Comparison of ENCODE assay signal across 8 mouse cellular contexts in the genomic region with DNA sequence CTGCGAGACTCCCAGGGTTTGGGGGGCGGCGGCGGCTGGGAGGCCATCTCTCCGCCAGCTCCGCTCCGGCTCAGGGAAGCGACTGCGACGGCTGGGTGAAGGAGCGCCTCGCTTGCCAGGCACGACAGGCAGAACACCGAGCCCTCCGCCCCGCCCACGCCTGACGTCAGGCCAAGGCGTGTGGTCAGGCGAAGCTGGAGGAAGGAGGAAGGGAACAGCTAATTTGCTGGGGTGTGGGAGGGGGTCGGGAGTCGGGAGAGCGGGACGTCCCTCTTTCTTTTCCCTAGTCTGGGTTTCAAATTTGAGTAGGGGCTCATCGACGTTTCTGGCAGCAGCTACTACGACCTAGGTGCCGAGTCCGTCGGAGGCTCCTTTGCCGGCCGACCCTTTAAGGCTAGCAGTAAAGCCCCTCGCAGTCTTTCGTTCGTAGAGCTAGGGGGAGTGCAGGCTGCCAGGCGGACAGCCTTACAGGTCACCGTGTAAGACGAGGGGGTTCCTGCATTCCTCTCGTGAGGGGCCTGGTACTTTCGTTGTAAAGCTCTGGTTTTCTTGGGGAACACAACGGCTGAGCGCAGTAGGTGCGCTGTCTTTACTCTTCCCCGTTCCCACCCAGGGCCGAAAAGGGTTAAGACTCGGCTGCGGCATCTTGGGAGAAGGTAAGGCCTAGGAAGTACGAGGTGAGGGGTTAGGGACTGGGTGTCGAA. TPM values are rescaled to one million over a fixed set of nuclear protein-coding genes. Genes with fewer than 3 reads are reported as not detected.
A peak's percentile ranks its signal among the peaks of the same experiment; 100 is the strongest.
DNase-seq lines count a peak whose midpoint lies in the region; ATAC-seq and TF ChIP-seq lines count a peak whose summit lies in the region.

Pex13 (minus strand) TSS at position 162 of the 704 bp plus-strand sequence.

- ATAC-seq in activated CD4-positive, CD25-positive, alpha-beta regulatory T cell, adult 4 months: peak; percentile 90
- peak; percentile 90 for ATAC-seq in megakaryocyte progenitor cell, adult 5-6 weeks (replicated peaks; ENCODE audit: poor library complexity)

- TF ChIP-seq CTCF in cortical plate, adult 2 months (IDR thresholded peaks at IDR 0.05; ENCODE audit: extremely low read depth, insufficient read depth, low read length): no peak

- peak within 1 kb of the TSS; percentile 87 for H3K4me3 ChIP-seq in cortical plate, adult 2 months (ENCODE audit: insufficient read depth, low read length)

- DNase-seq in gastrocnemius, postnatal 10 days: peak; percentile 90
- DNase-seq in induced T-regulatory cell, adult 2 months (ENCODE audit: low read depth): peak; percentile 93
- DNase-seq in left cerebral cortex, adult 9 months (ENCODE audit: low spot score in 2 of 2): peak; percentile 65 to 87
- peak; percentile 91 for DNase-seq in right cerebral cortex, postnatal 14 days
- DNase-seq in urinary bladder, postnatal 36 days (ENCODE audit: low spot score in 2 of 2): peak; percentile 89 to 92

- H3K27ac ChIP-seq in cortical plate, adult 2 months (ENCODE audit: insufficient read depth, low read length): peak within 1 kb of the TSS; percentile 92

- peaks cover 1% of the 10 kb centered on the region; the same call in 1 of the 2 replicates for H3K4me1 ChIP-seq in cortical plate, adult 2 months (ENCODE audit: control insufficient read depth, insufficient read depth, low read length)

- peak; percentile 67 for TF ChIP-seq POLR2A in cortical plate, adult 2 months (IDR thresholded peaks at IDR 0.05; ENCODE audit: extremely low read depth, insufficient read depth, low read length)

RNA-seq across cellular contexts. Expression of gene Pex13, which starts in this region (rescaled TPM):
- polyA plus RNA-seq in activated CD4-positive, CD25-positive, alpha-beta regulatory T cell, adult 4 months (2017; shearing (Covaris generic)): 10 to 100 TPM; 10.4 to 11.7 TPM
- 15.5 and 16.9 TPM in 2 replicates for polyA plus RNA-seq in cortical plate, adult 2 months (2012; rRNA removed)
- total RNA-seq in gastrocnemius, postnatal 10 days (2021): 10 to 100 TPM; 16.9 to 22.0 TPM
- total RNA-seq in megakaryocyte progenitor cell, adult 5-6 weeks (2015): 31.0 and 53.1 TPM in 2 replicates
- total RNA-seq in megakaryocyte progenitor cell, adult 5-6 weeks (2017): 14.7 and 21.7 TPM in 2 replicates

Comparison
In these comparisons a context has a peak if more than half of its experiments do, and no peak if none do; other contexts are left out.
1. Peak in every context shown above with its lines: DNase-seq, ATAC-seq, H3K4me3 ChIP-seq and H3K27ac ChIP-seq.